Mouse (Mus musculus): ENCODE results near the gene Eif5a. TPM values are rescaled to one million over a fixed set of nuclear protein-coding genes. Genes with fewer than 3 reads are reported as not detected.

Gene Eif5a
- polyA plus RNA-seq, 1 experiment from 2014 or later = 1,245 TPM

GRCm38 (mm10) chr11:69940962-69941361, 19.2 kb upstream of the Eif5a start:
- H3K36me3 ChIP-seq (replicated peaks) = peaks cover 40% of the 10 kb centered on the region
- WGBS (ENCODE audit: insufficient replicate concordance) = 78% methylated on average over 4 of the region's 4 CpGs
- H3K27ac ChIP-seq (replicated peaks) = no peak overlapping the region
- H3K9me3 ChIP-seq (replicated peaks) = no peaks in the 10 kb centered on the region
- ATAC-seq (ENCODE audit: insufficient read depth) = no peak
- peaks cover 48% of the 10 kb centered on the region for H3K4me1 ChIP-seq (replicated peaks)
- no peak overlapping the region for H3K4me3 ChIP-seq (replicated peaks)
- peaks cover 95% of the 10 kb centered on the region for H3K27me3 ChIP-seq
- H3K9ac ChIP-seq = no peak overlapping the region
- H3K4me2 ChIP-seq = no peak overlapping the region

GRCm38 (mm10) chr11:69939731-69940130, 18.0 kb upstream of the Eif5a start:
- Histone ChIP-seq H3K27me3 (peaks cover 96% of the 10 kb centered on the region), H3K4me3 (replicated peaks) (no peak overlapping the region), H3K9me3 (replicated peaks) (no peaks in the 10 kb centered on the region), H3K36me3 (replicated peaks) (peaks cover 28% of the 10 kb centered on the region), H3K4me2 (no peak overlapping the region), H3K27ac (replicated peaks) (no peak overlapping the region), H3K9ac (no peak overlapping the region), H3K4me1 (replicated peaks) (peaks cover 48% of the 10 kb centered on the region)
- WGBS (ENCODE audit: insufficient replicate concordance) = 89% methylated on average over 17 of the region's 17 CpGs
- no peak for ATAC-seq (ENCODE audit: insufficient read depth)

GRCm38 (mm10) chr11:69939181-69939580, 17.4 kb upstream of the Eif5a start:
- H3K36me3 ChIP-seq (replicated peaks) = peaks cover 23% of the 10 kb centered on the region
- WGBS (ENCODE audit: insufficient replicate concordance) = 61% methylated on average over 5 of the region's 5 CpGs
- no peak overlapping the region for H3K9ac ChIP-seq
- ATAC-seq (ENCODE audit: insufficient read depth) = no peak
- H3K9me3 ChIP-seq (replicated peaks) = no peaks in the 10 kb centered on the region
- H3K4me2 ChIP-seq = no peak overlapping the region
- peaks cover 48% of the 10 kb centered on the region for H3K4me1 ChIP-seq (replicated peaks)
- H3K27me3 ChIP-seq = peaks cover 96% of the 10 kb centered on the region
- no peak overlapping the region for H3K27ac ChIP-seq (replicated peaks)
- H3K4me3 ChIP-seq (replicated peaks) = no peak overlapping the region

GRCm38 (mm10) chr11:69938401-69938979, 16.7 kb upstream of the Eif5a start:
- H3K27me3 ChIP-seq = peaks cover 93% of the 10 kb centered on the region
- H3K9me3 ChIP-seq (replicated peaks) = no peaks in the 10 kb centered on the region
- 37% methylated on average over 9 of the region's 9 CpGs for WGBS (ENCODE audit: insufficient replicate concordance)
- H3K9ac ChIP-seq = no peak overlapping the region
- no peak for ATAC-seq (ENCODE audit: insufficient read depth)
- no peak overlapping the region for H3K27ac ChIP-seq (replicated peaks)
- peaks cover 16% of the 10 kb centered on the region for H3K36me3 ChIP-seq (replicated peaks)
- no peak overlapping the region for H3K4me3 ChIP-seq (replicated peaks)
- peaks cover 48% of the 10 kb centered on the region for H3K4me1 ChIP-seq (replicated peaks)
- no peak overlapping the region for H3K4me2 ChIP-seq

- no peak overlapping the region for H3K9ac ChIP-seq
These were observed 16.1 kb upstream of the Eif5a start for GRCm38 (mm10) chr11:69937834-69938233.

GRCm38 (mm10) chr11:69937385-69937784, 15.6 kb upstream of the Eif5a start:
- H3K4me1 ChIP-seq (replicated peaks) = peaks cover 44% of the 10 kb centered on the region
- no peak overlapping the region for H3K4me3 ChIP-seq (replicated peaks)
- H3K4me2 ChIP-seq = no peak overlapping the region
- no peak for ATAC-seq (ENCODE audit: insufficient read depth)
- H3K36me3 ChIP-seq (replicated peaks) = peaks cover 5% of the 10 kb centered on the region
- WGBS (ENCODE audit: insufficient replicate concordance) = 44% methylated on average over 4 of the region's 4 CpGs
- H3K9me3 ChIP-seq (replicated peaks) = no peaks in the 10 kb centered on the region
- peaks cover 82% of the 10 kb centered on the region for H3K27me3 ChIP-seq
- no peak overlapping the region for H3K27ac ChIP-seq (replicated peaks)
- no peak overlapping the region for H3K9ac ChIP-seq

More at GRCm38 (mm10) chr11:69937834-69938233, 16.1 kb upstream of the Eif5a start:
- Histone ChIP-seq H3K4me3 (replicated peaks) (no peak overlapping the region), H3K36me3 (replicated peaks) (peaks cover 10% of the 10 kb centered on the region), H3K4me2 (no peak overlapping the region), H3K9me3 (replicated peaks) (no peaks in the 10 kb centered on the region), H3K4me1 (replicated peaks) (peaks cover 45% of the 10 kb centered on the region), H3K27ac (replicated peaks) (no peak overlapping the region), H3K27me3 (peaks cover 87% of the 10 kb centered on the region)
- no peak for ATAC-seq (ENCODE audit: insufficient read depth)
- 58% methylated on average over 5 of the region's 5 CpGs for whole genome bisulfite sequencing (ENCODE audit: insufficient replicate concordance)

GRCm38 (mm10) chr11:69936714-69937347, 15.1 kb upstream of the Eif5a start:
- no peak overlapping the region for H3K27ac ChIP-seq (replicated peaks)
- peak overlapping the region; percentile 92 for H3K4me2 ChIP-seq
- peaks cover 77% of the 10 kb centered on the region for H3K27me3 ChIP-seq
- H3K36me3 ChIP-seq (replicated peaks) = no peaks in the 10 kb centered on the region; the same call in 1 of the 2 replicates
- ATAC-seq (ENCODE audit: insufficient read depth) = no peak
- H3K9ac ChIP-seq = no peak overlapping the region; the same call in 1 of the 2 replicates
- H3K9me3 ChIP-seq (replicated peaks) = no peaks in the 10 kb centered on the region
- H3K4me1 ChIP-seq (replicated peaks) = peaks cover 46% of the 10 kb centered on the region
- 46% methylated on average over 9 of the region's 9 CpGs for WGBS (ENCODE audit: insufficient replicate concordance)
- H3K4me3 ChIP-seq (replicated peaks) = peak overlapping the region; percentile 57; the same call in 1 of the 2 replicates

- Histone ChIP-seq H3K9ac (peak overlapping the region; percentile 21; the same call in 1 of the 2 replicates), H3K36me3 (replicated peaks) (no peaks in the 10 kb centered on the region), H3K4me2 (peak overlapping the region; percentile 92), H3K27ac (replicated peaks) (no peak overlapping the region), H3K9me3 (replicated peaks) (no peaks in the 10 kb centered on the region), H3K4me1 (replicated peaks) (peaks cover 46% of the 10 kb centered on the region), H3K4me3 (replicated peaks) (peak overlapping the region; percentile 57), H3K27me3 (peaks cover 72% of the 10 kb centered on the region)
- ATAC-seq (ENCODE audit: insufficient read depth) = 0 out of 2 replicates have a peak, but pooled peaks have one; percentile 2
- WGBS (ENCODE audit: insufficient replicate concordance) = 3% methylated on average over 30 of the region's 30 CpGs
These were observed 14.4 kb upstream of the Eif5a start for GRCm38 (mm10) chr11:69936156-69936555.

GRCm38 (mm10) chr11:69935137-69935879, 13.6 kb upstream of the Eif5a start, which contains the start of gene Ybx2:
Gene Ybx2, plus strand, starts transcription at chr11:69935796.
- Histone ChIP-seq H3K4me3 (replicated peaks) (peak within 1 kb of the TSS; percentile 57), H3K27ac (replicated peaks) (no peak within 1 kb of the TSS), H3K9ac (peak within 1 kb of the TSS; percentile 37), H3K27me3 (peaks cover 65% of the 10 kb centered on the region), H3K4me2 (peak within 1 kb of the TSS; percentile 92), H3K4me1 (replicated peaks) (peaks cover 46% of the 10 kb centered on the region), H3K9me3 (replicated peaks) (no peaks in the 10 kb centered on the region), H3K36me3 (replicated peaks) (no peaks in the 10 kb centered on the region)
- peak; percentile 72 for ATAC-seq (ENCODE audit: insufficient read depth)
- 2% methylated on average over 62 of the region's 62 CpGs for WGBS (ENCODE audit: insufficient replicate concordance)

GRCm38 (mm10) chr11:69934681-69935080, 12.9 kb upstream of the Eif5a start:
- H3K9me3 ChIP-seq (replicated peaks) = no peaks in the 10 kb centered on the region
- no peaks in the 10 kb centered on the region for H3K36me3 ChIP-seq (replicated peaks)
- no peak overlapping the region for H3K9ac ChIP-seq
- H3K27ac ChIP-seq (replicated peaks) = no peak overlapping the region
- H3K4me1 ChIP-seq (replicated peaks) = peaks cover 46% of the 10 kb centered on the region
- 13% methylated on average over 6 of the region's 6 CpGs for WGBS (ENCODE audit: insufficient replicate concordance)
- ATAC-seq (ENCODE audit: insufficient read depth) = no peak
- H3K4me2 ChIP-seq = peak overlapping the region; percentile 92
- H3K4me3 ChIP-seq (replicated peaks) = peak overlapping the region; percentile 57
- H3K27me3 ChIP-seq = peaks cover 58% of the 10 kb centered on the region

GRCm38 (mm10) chr11:69934169-69934568, 12.4 kb upstream of the Eif5a start:
- Histone ChIP-seq H3K9me3 (replicated peaks) (no peaks in the 10 kb centered on the region), H3K27ac (replicated peaks) (no peak overlapping the region), H3K9ac (no peak overlapping the region), H3K27me3 (peaks cover 53% of the 10 kb centered on the region), H3K4me2 (peak overlapping the region; percentile 92), H3K36me3 (replicated peaks) (no peaks in the 10 kb centered on the region), H3K4me3 (replicated peaks) (peak overlapping the region; percentile 57), H3K4me1 (replicated peaks) (peaks cover 46% of the 10 kb centered on the region)
- ATAC-seq (ENCODE audit: insufficient read depth) = peak; percentile 43
- WGBS (ENCODE audit: insufficient replicate concordance) = 1% methylated on average over 18 of the region's 18 CpGs

Measured in liver, embryonic 15.5 days (tissue).